Mouse (Mus musculus): Measurements from ENCODE around the gene Magel2. TPM values are rescaled to one million over a fixed set of nuclear protein-coding genes. Genes with fewer than 3 reads are reported as not detected.

The Magel2 gene
- polyA plus RNA-seq, 1 experiment from 2014 or later = 0.12 TPM

DNA sequence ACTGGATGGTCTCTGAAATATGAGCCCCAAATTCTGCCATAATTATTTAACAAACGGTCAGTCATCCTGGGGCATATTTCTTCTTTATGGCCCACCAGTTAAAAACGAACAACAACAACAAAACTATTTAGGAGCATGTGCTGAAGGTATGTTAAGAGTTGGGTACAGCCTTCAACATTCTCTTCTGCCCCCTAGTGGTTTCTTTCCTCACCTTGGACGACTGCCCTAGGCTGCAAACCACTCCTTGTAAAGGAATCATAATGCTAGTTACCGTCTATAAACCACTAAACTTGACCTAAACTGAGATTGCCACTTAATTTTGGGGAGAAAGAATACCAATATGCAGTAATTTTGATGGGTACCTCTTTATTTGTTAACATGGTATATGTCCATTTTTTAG, 1.2 kb upstream of the Magel2 start:
- Histone ChIP-seq H3K4me1 (ENCODE audit: control insufficient read depth, low read depth, low read length) (no peaks in the 10 kb centered on the region), H3K4me3 (ENCODE audit: low read depth, low read length) (no peak overlapping the region), H3K36me3 (ENCODE audit: control insufficient read depth, insufficient read depth) (no peaks in the 10 kb centered on the region), H3K9me3 (replicated peaks; ENCODE audit: control insufficient read depth, low read length) (no peaks in the 10 kb centered on the region), H3K27me3 (ENCODE audit: control insufficient read depth, insufficient read depth, low read depth, low read length) (0 out of 2 replicates have a peak, but pooled peaks cover 3% of the 10 kb centered on the region), H3K4me2 (ENCODE audit: low read depth, low read length) (no peak overlapping the region), H3K27ac (ENCODE audit: low read length) (no peak overlapping the region), H3K9ac (ENCODE audit: low read depth, low read length) (no peak overlapping the region)
- 23% methylated on average over 4 of the region's 4 CpGs for WGBS (ENCODE audit: insufficient replicate concordance)
- ATAC-seq (ENCODE audit: low read depth) = no peak

DNA sequence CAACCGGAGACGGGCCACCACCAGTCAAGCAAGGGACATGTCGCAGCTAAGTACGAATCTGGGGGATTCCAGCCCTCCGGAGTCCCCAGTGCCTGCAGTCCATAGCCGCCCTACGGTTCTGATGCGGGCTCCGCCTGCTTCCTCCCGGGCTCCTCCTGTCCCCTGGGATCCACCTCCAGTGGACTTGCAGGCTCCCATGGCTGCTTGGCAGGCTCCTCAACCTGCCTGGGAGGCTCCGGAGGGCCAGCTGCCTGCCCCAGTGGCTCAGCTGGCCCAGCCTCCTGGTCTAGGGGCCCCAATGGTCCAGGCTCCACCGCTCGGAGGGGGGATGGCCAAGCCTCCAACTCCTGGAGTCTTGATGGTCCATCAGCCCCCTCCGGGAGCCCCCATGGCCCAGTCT, 503 bp downstream of the Magel2 start:
- no peak overlapping the region for H3K4me3 ChIP-seq (ENCODE audit: low read depth, low read length)
- 37% methylated on average over 14 of the region's 14 CpGs for WGBS (ENCODE audit: insufficient replicate concordance)
- 0 out of 2 replicates have a peak overlapping the region, but pooled peaks have one; percentile 3 for H3K4me2 ChIP-seq (ENCODE audit: low read depth, low read length)
- H3K9ac ChIP-seq (ENCODE audit: low read depth, low read length) = no peak overlapping the region
- no peaks in the 10 kb centered on the region for H3K9me3 ChIP-seq (replicated peaks; ENCODE audit: control insufficient read depth, low read length)
- H3K27me3 ChIP-seq (ENCODE audit: control insufficient read depth, insufficient read depth, low read depth, low read length) = 0 out of 2 replicates have a peak, but pooled peaks cover 3% of the 10 kb centered on the region
- H3K27ac ChIP-seq (ENCODE audit: low read length) = no peak overlapping the region
- H3K4me1 ChIP-seq (ENCODE audit: control insufficient read depth, low read depth, low read length) = no peaks in the 10 kb centered on the region
- no peaks in the 10 kb centered on the region for H3K36me3 ChIP-seq (ENCODE audit: control insufficient read depth, insufficient read depth)
- ATAC-seq (ENCODE audit: low read depth) = no peak

DNA sequence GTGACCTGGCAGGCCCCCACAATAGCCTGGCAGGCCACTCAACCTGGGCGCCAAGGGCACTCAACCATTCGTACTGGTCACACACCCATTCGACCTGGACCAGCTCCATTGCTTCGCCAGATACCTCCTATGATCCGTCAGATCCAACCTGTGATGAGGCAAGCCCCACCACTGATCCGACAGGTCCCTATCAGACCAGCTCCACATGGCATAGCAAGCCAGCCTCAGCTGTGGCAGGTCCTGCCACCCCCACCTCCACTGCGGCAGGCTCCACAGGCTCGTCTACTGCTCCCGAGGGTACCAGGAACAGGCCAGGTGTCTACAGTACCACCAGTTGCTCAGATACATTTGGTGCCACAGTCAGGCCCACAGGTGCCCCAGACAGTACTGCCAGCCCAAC, 1.7 kb downstream of the Magel2 start:
- no peak overlapping the region for H3K27ac ChIP-seq (ENCODE audit: low read length)
- 67% methylated on average over 9 of the region's 9 CpGs for WGBS (ENCODE audit: insufficient replicate concordance)
- no peaks in the 10 kb centered on the region for H3K4me1 ChIP-seq (ENCODE audit: control insufficient read depth, low read depth, low read length)
- H3K4me3 ChIP-seq (ENCODE audit: low read depth, low read length) = no peak overlapping the region
- no peaks in the 10 kb centered on the region for H3K36me3 ChIP-seq (ENCODE audit: control insufficient read depth, insufficient read depth)
- ATAC-seq (ENCODE audit: low read depth) = no peak
- 0 out of 2 replicates have a peak, but pooled peaks cover 3% of the 10 kb centered on the region for H3K27me3 ChIP-seq (ENCODE audit: control insufficient read depth, insufficient read depth, low read depth, low read length)
- no peak overlapping the region for H3K9ac ChIP-seq (ENCODE audit: low read depth, low read length)
- no peaks in the 10 kb centered on the region for H3K9me3 ChIP-seq (replicated peaks; ENCODE audit: control insufficient read depth, low read length)
- no peak overlapping the region for H3K4me2 ChIP-seq (ENCODE audit: low read depth, low read length)

DNA sequence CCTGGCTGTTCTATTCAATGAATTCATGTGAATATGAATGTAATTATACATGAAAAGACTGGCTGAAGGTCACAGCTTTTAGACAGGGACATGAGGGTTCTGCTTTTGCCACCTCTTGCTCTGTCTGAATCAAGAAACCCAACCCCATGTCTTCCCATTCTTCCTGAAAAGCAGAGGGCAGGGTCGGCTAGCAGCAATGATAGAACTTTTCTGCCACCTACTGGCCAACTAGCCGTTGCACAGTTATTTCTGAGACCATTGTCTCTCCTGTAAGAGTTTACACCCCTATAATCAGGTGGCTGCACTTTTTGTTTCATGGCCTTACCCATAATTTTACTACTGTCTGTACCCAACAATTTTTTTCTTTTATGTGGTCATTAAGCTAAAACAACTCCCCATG, 5.6 kb downstream of the Magel2 start:
- WGBS (ENCODE audit: insufficient replicate concordance) = 6% methylated on average over 2 of the region's 2 CpGs

DNA sequence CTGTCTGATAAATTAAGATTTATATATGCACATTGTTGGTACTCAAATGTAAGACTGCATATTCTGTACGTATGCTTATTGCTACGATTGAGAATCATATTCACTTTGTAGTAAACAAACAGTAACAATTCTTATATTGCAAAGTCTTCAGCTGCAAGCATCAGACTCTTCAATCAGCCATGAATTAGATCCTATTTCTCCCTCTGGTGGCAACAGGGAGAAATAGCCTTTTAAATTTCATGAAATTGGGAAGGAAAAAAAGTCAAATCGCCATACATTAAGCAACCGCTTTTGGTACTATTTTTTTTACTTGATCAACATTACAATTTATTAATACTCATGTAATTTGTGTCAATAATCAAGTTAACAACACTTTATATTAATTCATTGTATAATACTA, 11.5 kb downstream of the Magel2 start:
- Histone ChIP-seq H3K36me3 (ENCODE audit: control insufficient read depth, insufficient read depth) (no peaks in the 10 kb centered on the region), H3K27me3 (ENCODE audit: control insufficient read depth, insufficient read depth, low read depth, low read length) (no peaks in the 10 kb centered on the region), H3K4me1 (ENCODE audit: control insufficient read depth, low read depth, low read length) (no peaks in the 10 kb centered on the region), H3K4me3 (ENCODE audit: low read depth, low read length) (no peak overlapping the region), H3K9me3 (replicated peaks; ENCODE audit: control insufficient read depth, low read length) (no peaks in the 10 kb centered on the region), H3K4me2 (ENCODE audit: low read depth, low read length) (no peak overlapping the region), H3K9ac (ENCODE audit: low read depth, low read length) (no peak overlapping the region), H3K27ac (ENCODE audit: low read length) (no peak overlapping the region)
- no peak for ATAC-seq (ENCODE audit: low read depth)
- WGBS (ENCODE audit: insufficient replicate concordance) = 33% methylated on average over 4 of the region's 4 CpGs

More for the DNA sequence above, 5.6 kb downstream of the Magel2 start:
- H3K27me3 ChIP-seq (ENCODE audit: control insufficient read depth, insufficient read depth, low read depth, low read length) = no peaks in the 10 kb centered on the region
- no peak for ATAC-seq (ENCODE audit: low read depth)
- no peaks in the 10 kb centered on the region for H3K4me1 ChIP-seq (ENCODE audit: control insufficient read depth, low read depth, low read length)
- H3K4me3 ChIP-seq (ENCODE audit: low read depth, low read length) = no peak overlapping the region
- H3K4me2 ChIP-seq (ENCODE audit: low read depth, low read length) = no peak overlapping the region
- H3K36me3 ChIP-seq (ENCODE audit: control insufficient read depth, insufficient read depth) = no peaks in the 10 kb centered on the region
- no peaks in the 10 kb centered on the region for H3K9me3 ChIP-seq (replicated peaks; ENCODE audit: control insufficient read depth, low read length)
- H3K9ac ChIP-seq (ENCODE audit: low read depth, low read length) = no peak overlapping the region
- no peak overlapping the region for H3K27ac ChIP-seq (ENCODE audit: low read length)

DNA sequence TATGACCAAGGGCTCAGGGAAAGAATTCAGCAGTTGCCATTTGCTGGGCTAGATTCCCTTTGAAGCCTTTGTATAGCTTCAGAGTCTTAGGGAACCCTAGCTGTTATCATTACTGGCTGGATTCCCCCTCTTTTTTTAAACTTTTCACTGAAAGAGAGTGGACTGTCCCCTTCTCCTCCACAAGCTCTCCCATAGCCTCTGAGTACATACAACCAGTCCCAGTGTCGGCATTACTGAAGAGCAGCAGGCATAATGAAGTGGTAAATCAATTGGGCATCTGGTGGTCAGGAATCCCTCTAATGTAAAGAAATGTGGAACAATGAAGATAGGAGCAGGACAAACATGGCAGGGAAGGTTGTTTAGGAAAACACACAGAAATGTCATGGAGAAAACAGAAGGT, 15.4 kb downstream of the Magel2 start:
- H3K9ac ChIP-seq (ENCODE audit: low read depth, low read length) = no peak overlapping the region
- H3K9me3 ChIP-seq (replicated peaks; ENCODE audit: control insufficient read depth, low read length) = no peaks in the 10 kb centered on the region
- H3K4me3 ChIP-seq (ENCODE audit: low read depth, low read length) = no peak overlapping the region
- no peaks in the 10 kb centered on the region for H3K27me3 ChIP-seq (ENCODE audit: control insufficient read depth, insufficient read depth, low read depth, low read length)
- ATAC-seq (ENCODE audit: low read depth) = no peak
- H3K4me2 ChIP-seq (ENCODE audit: low read depth, low read length) = no peak overlapping the region
- H3K4me1 ChIP-seq (ENCODE audit: control insufficient read depth, low read depth, low read length) = no peaks in the 10 kb centered on the region
- no peak overlapping the region for H3K27ac ChIP-seq (ENCODE audit: low read length)
- no peaks in the 10 kb centered on the region for H3K36me3 ChIP-seq (ENCODE audit: control insufficient read depth, insufficient read depth)
- WGBS (ENCODE audit: insufficient replicate concordance) = 38% methylated on average over 1 of the region's 1 CpGs

DNA sequence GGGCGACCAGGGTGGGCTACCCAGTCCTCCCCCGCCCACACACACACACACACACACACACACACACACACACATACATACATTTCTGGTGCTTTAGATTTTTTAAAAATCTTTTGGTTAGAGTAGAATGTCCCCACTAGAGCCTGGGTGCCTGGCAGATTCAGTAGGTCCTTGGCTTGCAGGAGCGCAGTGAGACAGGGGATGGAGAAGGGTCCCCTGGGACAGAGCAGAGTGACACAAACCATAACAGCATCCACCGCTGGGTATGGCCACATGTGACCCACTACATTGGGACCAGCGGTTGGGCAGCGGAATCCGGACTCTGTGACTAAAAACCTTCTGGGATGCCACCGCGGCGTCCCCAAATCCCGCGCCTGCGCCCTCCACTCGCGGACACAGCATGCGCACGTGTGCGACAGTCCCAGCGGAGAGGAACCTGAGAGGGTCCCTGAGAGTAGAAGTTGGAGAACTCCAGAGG, 29.8 kb downstream of the Magel2 start:
- Histone ChIP-seq H3K27ac (ENCODE audit: low read length) (no peak overlapping the region), H3K27me3 (ENCODE audit: control insufficient read depth, insufficient read depth, low read depth, low read length) (no peaks in the 10 kb centered on the region), H3K4me1 (ENCODE audit: control insufficient read depth, low read depth, low read length) (no peaks in the 10 kb centered on the region), H3K9me3 (replicated peaks; ENCODE audit: control insufficient read depth, low read length) (no peaks in the 10 kb centered on the region; the same call in 1 of the 2 replicates), H3K9ac (ENCODE audit: low read depth, low read length) (no peak overlapping the region), H3K4me3 (ENCODE audit: low read depth, low read length) (no peak overlapping the region), H3K4me2 (ENCODE audit: low read depth, low read length) (no peak overlapping the region), H3K36me3 (ENCODE audit: control insufficient read depth, insufficient read depth) (no peaks in the 10 kb centered on the region)
- no peak for ATAC-seq (ENCODE audit: low read depth)
- WGBS (ENCODE audit: insufficient replicate concordance) = 40% methylated on average over 19 of the region's 19 CpGs

DNA sequence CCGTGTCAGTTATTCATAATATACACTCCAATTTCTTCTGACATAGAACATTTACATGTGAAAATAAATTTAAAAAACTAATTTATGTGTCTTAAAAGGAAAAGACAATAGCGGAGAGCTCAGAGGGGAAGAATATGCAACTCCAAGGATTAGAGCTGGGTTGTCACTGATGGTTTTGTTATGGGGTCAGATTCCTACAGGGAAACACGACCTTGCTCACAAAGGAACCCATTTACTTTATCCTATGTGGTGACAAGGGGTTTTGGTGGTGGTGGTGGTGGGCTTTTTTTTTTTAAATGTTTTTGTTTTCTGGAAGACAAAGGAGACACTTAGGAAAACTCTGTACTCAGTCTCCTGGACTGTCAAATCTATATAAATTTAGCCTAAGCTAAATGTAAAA, 31.0 kb downstream of the Magel2 start:
- Histone ChIP-seq H3K4me1 (ENCODE audit: control insufficient read depth, low read depth, low read length) (no peaks in the 10 kb centered on the region), H3K27ac (ENCODE audit: low read length) (no peak overlapping the region), H3K9ac (ENCODE audit: low read depth, low read length) (no peak overlapping the region), H3K27me3 (ENCODE audit: control insufficient read depth, insufficient read depth, low read depth, low read length) (no peaks in the 10 kb centered on the region), H3K36me3 (ENCODE audit: control insufficient read depth, insufficient read depth) (no peaks in the 10 kb centered on the region), H3K4me2 (ENCODE audit: low read depth, low read length) (no peak overlapping the region), H3K9me3 (replicated peaks; ENCODE audit: control insufficient read depth, low read length) (no peaks in the 10 kb centered on the region; the same call in 1 of the 2 replicates), H3K4me3 (ENCODE audit: low read depth, low read length) (no peak overlapping the region)
- ATAC-seq (ENCODE audit: low read depth) = no peak
- WGBS (ENCODE audit: insufficient replicate concordance) = 45% methylated on average over 3 of the region's 3 CpGs

DNA sequence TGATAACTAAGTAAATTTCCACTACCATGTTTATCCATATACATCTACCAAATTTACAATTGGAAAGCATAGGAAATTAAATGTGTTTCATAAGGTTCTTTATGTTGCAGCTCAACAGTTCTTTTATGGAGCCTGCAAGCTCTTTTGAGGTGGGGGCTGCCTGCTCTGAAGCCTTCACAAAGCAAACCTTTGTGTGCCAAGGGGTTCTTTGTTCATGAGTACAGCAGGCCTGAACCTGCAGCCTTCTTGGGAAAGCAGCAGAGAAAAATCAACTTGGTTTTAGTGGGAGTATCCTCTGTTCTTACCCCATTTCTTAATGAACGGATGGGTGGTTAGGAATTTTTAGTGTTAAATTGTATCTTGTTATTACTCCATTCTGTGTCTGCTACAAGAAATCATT, 38.4 kb downstream of the Magel2 start:
- Histone ChIP-seq H3K27ac (ENCODE audit: low read length) (no peak overlapping the region), H3K4me3 (ENCODE audit: low read depth, low read length) (no peak overlapping the region), H3K4me1 (ENCODE audit: control insufficient read depth, low read depth, low read length) (no peaks in the 10 kb centered on the region), H3K27me3 (ENCODE audit: control insufficient read depth, insufficient read depth, low read depth, low read length) (no peaks in the 10 kb centered on the region), H3K9ac (ENCODE audit: low read depth, low read length) (no peak overlapping the region), H3K9me3 (replicated peaks; ENCODE audit: control insufficient read depth, low read length) (no peaks in the 10 kb centered on the region; the same call in 1 of the 2 replicates), H3K4me2 (ENCODE audit: low read depth, low read length) (no peak overlapping the region), H3K36me3 (ENCODE audit: control insufficient read depth, insufficient read depth) (no peaks in the 10 kb centered on the region)
- 65% methylated on average over 1 of the region's 1 CpGs for WGBS (ENCODE audit: insufficient replicate concordance)
- no peak for ATAC-seq (ENCODE audit: low read depth)
